Mouse (Mus musculus): ENCODE measurements at regions not wholly inside any gene's neighbourhood (a gene's known extent, or its start where the extent isn't known, plus 50 kb on each side); places are given as distances from the start of the nearest gene placed in this dataset.

GRCm38 (mm10) chr2:56083226-56083625 lies 647.5 kb downstream of the Kcnj3 start:
- intact Hi-C loops (cut with DNase I), result no loop called here

DNA sequence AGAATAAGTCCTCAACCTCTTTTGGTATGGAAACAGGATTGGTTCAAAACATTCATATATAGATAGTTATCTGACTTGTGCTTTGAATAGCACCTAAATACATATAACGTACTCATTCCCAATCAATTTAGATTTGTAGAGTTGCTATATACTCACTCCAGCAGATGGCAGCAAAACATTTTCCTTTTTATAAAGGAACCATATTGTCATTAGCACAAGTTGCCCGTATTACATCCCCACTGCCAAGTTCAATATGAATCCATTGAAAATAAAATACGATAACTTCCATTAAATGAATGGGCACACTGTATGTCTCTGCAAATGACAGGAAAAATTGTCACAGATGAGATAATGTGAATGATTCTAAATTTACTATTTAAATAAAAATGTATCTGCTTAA lies 673.8 kb downstream of the Kcnj3 start:
- intact Hi-C loops (cut with DNase I), result no loop called here

DNA sequence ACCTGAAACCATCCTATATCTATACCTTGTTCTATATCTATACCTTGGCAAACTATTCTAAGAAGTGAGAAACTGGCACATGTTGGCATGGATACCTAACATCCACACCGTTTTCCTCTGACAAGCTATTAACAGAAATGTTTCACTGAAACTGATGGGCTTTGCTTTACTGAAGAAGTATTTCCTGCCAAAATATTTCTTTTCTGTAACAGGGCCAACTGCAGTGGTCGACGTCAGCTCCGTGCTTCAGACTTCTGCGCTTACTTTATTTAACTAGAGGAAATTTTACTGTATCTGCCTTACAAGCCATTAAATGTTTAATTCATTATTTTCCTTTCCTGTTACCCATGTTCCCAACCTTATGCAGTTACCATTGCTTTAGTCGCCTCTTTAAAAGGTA lies 674.2 kb downstream of the Kcnj3 start:
- intact Hi-C loops (cut with DNase I), result loop anchor here (10.0 kb wide), 1 partner anchor 1725 kb away; no protein-coding TSS in a partner anchor

GRCm38 (mm10) chr2:56114469-56114868 lies 678.7 kb downstream of the Kcnj3 start:
- intact Hi-C loops (cut with DNase I), result loop anchor here (2.0 to 10.0 kb wide), 2 partner anchors 1720 to 1804 kb away; no protein-coding TSS in a partner anchor

DNA sequence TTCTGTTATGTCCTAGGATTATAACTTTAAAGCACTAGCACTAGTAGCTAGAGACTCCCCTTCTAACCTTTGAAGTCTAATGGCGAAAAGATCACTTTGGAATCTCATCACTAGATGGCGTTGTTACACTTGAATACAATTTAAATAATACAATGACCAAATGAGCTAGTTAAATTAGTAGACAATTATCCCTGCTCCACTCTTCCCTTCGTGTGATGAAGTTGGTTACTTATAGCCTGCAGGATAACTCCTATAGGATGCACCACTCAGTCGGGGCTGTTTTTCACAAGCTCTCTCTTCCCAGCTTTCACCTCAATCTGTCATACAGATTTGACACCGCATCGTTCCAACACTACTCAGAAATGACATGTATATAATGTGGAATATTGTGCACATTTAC lies 683.6 kb downstream of the Kcnj3 start:
- intact Hi-C loops (cut with DNase I), result loop anchor here (10.0 kb wide), 1 partner anchor 1715 kb away; no protein-coding TSS in a partner anchor

DNA sequence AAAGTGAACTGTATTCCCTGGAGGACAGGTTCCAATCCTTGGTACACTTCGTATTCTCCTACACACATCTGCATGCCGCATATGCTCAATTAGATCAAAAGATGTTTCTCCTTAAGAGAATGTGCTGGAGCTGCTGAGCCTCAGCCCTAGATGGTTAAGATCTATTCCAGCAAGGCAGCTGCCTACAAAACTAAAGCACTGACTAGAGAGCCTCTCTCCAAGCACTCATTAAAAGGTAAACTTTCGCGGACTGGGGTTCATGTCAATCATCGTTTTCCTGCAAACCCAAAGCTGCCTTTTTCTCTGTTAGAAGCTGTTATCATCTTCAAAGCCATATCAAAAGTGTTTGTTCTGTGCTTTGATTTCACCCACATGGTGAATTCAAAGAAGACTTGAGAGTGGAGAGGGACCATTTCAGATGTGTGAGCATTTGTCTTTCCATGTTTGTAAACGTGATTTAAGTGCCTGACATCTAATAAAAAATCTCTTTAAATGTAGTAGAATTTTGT lies 711.4 kb downstream of the Kcnj3 start:
- intact Hi-C loops (cut with DNase I), result no loop called here

- intact Hi-C loops (cut with DNase I), result no loop called here
Observed at GRCm38 (mm10) chr2:56196449-56196848, 760.7 kb downstream of the Kcnj3 start.

- intact Hi-C loops (cut with DNase I), result no loop called here
Observed at GRCm38 (mm10) chr2:56227476-56227875, 791.7 kb downstream of the Kcnj3 start.

- intact Hi-C loops (cut with DNase I), result no loop called here
Observed at GRCm38 (mm10) chr2:56233042-56233441, 797.3 kb downstream of the Kcnj3 start.

DNA sequence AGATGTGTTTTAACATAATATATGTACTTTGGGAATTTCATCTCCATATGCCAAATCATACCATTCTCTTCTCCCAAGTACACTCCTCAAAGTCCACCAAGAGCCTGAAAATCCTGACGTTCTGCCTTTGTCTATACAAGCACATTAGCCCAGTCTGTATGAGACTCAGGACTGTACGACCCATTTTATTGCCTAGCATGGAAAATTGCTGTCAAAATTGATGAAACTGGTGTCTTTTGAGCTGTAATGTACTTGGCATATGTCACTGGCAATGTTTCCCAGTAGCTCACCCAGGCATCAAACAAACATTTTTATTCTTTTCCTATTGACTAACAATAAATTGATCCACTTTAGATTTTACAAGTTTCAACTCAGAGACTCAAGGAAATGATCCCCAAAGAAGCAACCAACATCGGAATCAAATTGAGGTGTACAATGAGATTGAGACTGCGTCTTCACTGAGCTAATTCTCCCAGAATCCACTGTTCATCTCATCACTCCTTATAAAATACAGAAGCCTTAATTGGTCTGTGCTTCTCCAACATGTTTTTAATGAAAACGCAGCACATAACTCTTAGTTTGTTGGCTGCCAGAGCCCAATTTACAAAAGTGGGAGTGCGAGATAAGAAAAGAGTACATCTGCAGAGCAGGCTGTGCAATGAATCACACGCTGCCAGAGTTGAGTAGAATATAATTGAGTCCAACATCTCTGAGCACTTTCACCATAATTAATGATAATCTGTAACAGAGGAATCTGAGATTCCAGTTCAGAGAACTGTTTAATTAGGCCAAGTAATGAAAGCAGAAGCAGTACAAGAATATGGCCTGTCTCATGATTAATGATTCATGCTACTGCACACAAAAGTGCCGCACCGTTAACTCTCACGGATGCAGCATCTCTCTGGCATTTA lies 821.5 kb downstream of the Kcnj3 start:
- intact Hi-C loops (cut with DNase I), result no loop called here

DNA sequence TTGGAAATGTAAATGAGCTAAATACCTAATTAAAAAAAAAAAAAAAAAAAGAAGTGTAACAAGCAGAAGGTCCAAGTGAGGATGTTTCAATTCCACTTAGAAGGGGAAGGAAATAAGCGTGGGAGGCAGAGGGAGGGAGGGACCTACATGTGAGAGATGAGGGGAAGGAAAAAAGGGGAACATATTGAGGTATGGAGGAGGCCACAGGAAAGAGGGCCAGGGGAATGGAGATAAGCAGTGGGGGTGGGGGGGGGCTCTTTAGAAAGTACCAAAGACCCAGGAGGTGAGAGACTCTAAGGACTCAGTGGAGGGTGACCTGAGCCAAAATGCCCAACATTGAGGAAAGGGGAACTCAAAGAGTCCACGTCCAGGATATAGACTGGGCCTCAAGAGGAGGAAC lies 818.9 kb downstream of the Nr4a2 start:
- intact Hi-C loops (cut with DNase I), result no loop called here

DNA sequence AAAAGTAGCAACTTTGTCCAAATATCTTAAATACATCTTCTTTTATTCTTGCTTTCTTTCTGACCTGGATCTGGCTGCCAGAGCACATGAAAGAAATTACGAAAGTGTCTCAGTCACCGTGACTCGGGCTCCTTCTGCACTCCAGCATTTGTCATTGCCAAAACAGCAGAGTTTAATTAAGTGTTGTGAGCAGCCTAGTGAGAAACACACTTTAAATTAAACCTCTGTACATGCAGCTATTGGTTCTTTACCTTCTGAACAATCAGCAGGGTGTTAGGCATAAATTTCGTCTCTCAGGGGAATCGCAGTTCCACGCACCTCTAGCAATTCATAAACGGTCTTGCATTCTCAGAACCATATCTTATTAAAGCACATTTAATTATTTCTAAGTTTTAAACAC lies 802.1 kb downstream of the Nr4a2 start:
- intact Hi-C loops (cut with DNase I), result no loop called here

GRCm38 (mm10) chr2:56322508-56322907 lies 801.3 kb downstream of the Nr4a2 start:
- intact Hi-C loops (cut with DNase I), result no loop called here

DNA sequence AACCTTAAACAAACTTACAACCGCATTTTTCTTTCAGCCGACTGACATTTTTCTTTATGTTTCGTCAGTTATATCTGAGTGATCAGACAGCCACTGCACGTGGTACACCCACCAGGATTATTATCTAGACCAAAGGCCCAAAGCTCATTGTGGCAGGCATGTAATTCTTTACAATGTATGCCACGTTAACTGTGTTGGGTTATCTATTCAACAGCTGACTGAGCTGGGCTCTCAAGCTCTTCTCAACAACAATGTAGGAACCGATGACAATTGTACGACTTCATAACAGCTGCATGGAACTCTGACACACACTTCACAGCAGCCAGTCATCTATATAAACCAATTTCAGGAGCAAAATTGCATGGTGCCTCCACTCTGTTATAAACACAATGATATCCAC lies 787.8 kb downstream of the Nr4a2 start:
- intact Hi-C loops (cut with DNase I), result no loop called here

DNA sequence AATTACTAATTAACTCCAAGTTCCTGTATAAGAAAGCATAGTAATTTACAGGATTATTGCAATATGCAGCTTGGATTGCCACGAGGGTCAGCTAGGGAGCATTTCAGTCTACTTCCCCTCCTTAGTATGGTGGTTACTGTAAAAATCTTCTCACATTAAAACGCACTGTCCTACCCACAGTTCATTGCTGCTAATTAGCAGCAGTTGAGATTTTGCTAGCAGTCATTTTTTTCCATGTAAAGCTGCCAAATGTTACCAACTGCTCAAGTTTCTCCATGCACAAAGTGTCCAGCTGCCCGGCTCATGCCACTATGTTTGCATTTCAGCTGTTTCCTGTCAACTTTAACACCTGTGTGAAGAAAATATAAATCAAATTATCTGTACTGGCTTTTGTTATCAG lies 759.7 kb downstream of the Nr4a2 start:
- intact Hi-C loops (cut with DNase I), result no loop called here

Data from adrenal gland (tissue).